Mouse (Mus musculus): Measurements from ENCODE around the gene Gm20388.

DNA sequence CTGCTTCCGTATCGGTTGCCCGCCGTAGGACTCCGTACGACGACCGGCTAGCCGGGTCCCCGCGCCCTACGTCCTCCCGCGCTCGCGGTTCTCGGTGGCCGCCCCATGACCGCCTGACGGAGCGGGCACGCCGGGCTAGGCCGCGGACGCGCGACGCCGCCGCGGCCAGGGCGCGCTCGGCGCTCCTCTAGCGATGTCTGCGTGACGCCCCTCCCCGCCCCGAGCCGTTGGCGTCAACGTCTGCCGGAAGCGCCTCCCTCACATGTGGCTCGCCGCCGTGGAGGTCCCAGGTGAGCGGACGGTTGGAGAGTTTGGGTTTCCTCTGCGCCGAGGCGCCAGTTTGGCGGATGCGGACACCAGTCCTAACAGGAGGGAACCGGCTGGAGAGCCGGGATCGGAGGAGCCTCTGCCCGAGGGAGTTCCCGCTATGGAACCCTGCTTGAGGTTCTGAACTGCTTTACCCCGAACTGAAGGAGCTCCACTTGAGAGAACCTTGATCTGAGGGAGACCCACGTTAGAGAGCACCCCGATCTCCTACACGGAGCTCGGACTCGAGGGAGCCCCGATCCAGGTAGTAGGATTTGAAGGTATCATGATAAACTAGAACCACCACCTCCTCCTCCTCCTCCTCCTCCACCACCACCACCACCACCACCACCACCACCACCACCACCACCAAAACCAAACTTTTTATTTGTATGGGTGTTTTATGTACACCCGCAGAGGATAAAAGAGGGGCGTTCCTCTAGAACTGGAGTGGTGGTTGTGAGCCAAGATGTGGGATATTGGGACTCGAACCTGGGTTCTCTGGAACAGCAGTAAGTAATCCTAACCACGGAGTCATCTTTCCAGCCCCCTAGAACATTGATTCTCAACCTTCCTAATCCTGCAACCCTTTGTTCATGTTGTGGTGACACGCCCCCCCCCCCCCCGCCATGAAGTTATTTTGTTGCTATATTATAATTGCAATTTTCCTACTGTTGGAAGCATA lies 4110.9 kb downstream of the Gm20388 start, which contains the start of the genes Taf5l and Urb2:
- no peak for TF ChIP-seq CTCF (IDR thresholded peaks at IDR 0.05; ENCODE audit: low read depth)
- no peak for TF ChIP-seq EP300 (optimal IDR thresholded peaks at IDR 0.05)
